In genomic region chr2:167015382-167015718, GRCm38 (mm10) we compare ENCODE assay signal across 7 mouse cellular contexts. TPM values are rescaled to one million over a fixed set of nuclear protein-coding genes. Genes with fewer than 3 reads are reported as not detected.
A peak's percentile ranks its signal among the peaks of the same experiment; 100 is the strongest.
DNase-seq lines count a peak whose midpoint lies in the region; ATAC-seq and TF ChIP-seq lines count a peak whose summit lies in the region.

No protein-coding gene starts in this region.

- no peaks in the 10 kb centered on the region for H3K27me3 ChIP-seq in lung, postnatal 0 days (replicated peaks; ENCODE audit: insufficient read depth, low read length)
- no peaks in the 10 kb centered on the region for H3K27me3 ChIP-seq in limb, embryonic 12.5 days
- H3K27me3 ChIP-seq in stomach, embryonic 15.5 days (replicated peaks): no peaks in the 10 kb centered on the region

- no peak for DNase-seq in lung, postnatal 0 days (ENCODE audit: low spot score)
- no peak for DNase-seq in lung, adult 18-20 months
- DNase-seq in adrenal gland, adult 8-10 months: no peak
- no peak for DNase-seq in ovary, postnatal 10 days (ENCODE audit: low spot score)

- peak overlapping the region; percentile 86 for H3K4me3 ChIP-seq in lung, postnatal 0 days (ENCODE audit: low read depth, low read length)
- peak overlapping the region; percentile 93 for H3K4me3 ChIP-seq in limb, embryonic 12.5 days (replicated peaks)
- H3K4me3 ChIP-seq in stomach, embryonic 15.5 days (replicated peaks): peak overlapping the region; percentile 83

- H3K9ac ChIP-seq in lung, postnatal 0 days (replicated peaks; ENCODE audit: low read depth): peak overlapping the region; percentile 87
- peak overlapping the region; percentile 86 for H3K9ac ChIP-seq in limb, embryonic 12.5 days (replicated peaks)
- peak overlapping the region; percentile 74 for H3K9ac ChIP-seq in stomach, embryonic 15.5 days

- ATAC-seq in lung, postnatal 0 days: peak; percentile 67
- peak; percentile 64 for ATAC-seq in erythroblast, adult 5-6 weeks (replicated peaks; ENCODE audit: low FRiP score, poor library complexity, severe bottlenecking)
- ATAC-seq in limb, embryonic 12.5 days (ENCODE audit: insufficient number of reproducible peaks, insufficient read depth, low FRiP score, low TSS enrichment, low read depth): peak; percentile 21; the same call in 1 of the 2 replicates
- ATAC-seq in stomach, embryonic 15.5 days (ENCODE audit: insufficient read depth, low FRiP score, low read depth): peak; percentile 61; the same call in 1 of the 2 replicates

- peaks cover 11% of the 10 kb centered on the region for H3K36me3 ChIP-seq in lung, postnatal 0 days (ENCODE audit: insufficient read depth, low read length)
- peaks cover 29% of the 10 kb centered on the region for H3K36me3 ChIP-seq in limb, embryonic 12.5 days
- peaks cover 8% of the 10 kb centered on the region for H3K36me3 ChIP-seq in stomach, embryonic 15.5 days

- no peak for TF ChIP-seq EP300 in lung, postnatal 0 days (IDR thresholded peaks at IDR 0.05)

- peaks cover 7% of the 10 kb centered on the region for H3K4me1 ChIP-seq in lung, postnatal 0 days (ENCODE audit: insufficient read depth, low read depth, low read length)
- H3K4me1 ChIP-seq in limb, embryonic 12.5 days (replicated peaks): peaks cover 14% of the 10 kb centered on the region
- H3K4me1 ChIP-seq in stomach, embryonic 15.5 days: peaks cover 13% of the 10 kb centered on the region

- TF ChIP-seq CTCF in lung, postnatal 0 days (IDR thresholded peaks at IDR 0.05): no peak

- peak overlapping the region; percentile 90 for H3K4me2 ChIP-seq in lung, postnatal 0 days (replicated peaks; ENCODE audit: low read depth, low read length)
- peak overlapping the region; percentile 99 for H3K4me2 ChIP-seq in limb, embryonic 12.5 days
- peak overlapping the region; percentile 76 for H3K4me2 ChIP-seq in stomach, embryonic 15.5 days

- H3K27ac ChIP-seq in lung, postnatal 0 days (ENCODE audit: low read length): peak overlapping the region; percentile 68
- peak overlapping the region; percentile 78; the same call in 1 of the 2 replicates for H3K27ac ChIP-seq in limb, embryonic 12.5 days
- peak overlapping the region; percentile 53 for H3K27ac ChIP-seq in stomach, embryonic 15.5 days

- H3K9me3 ChIP-seq in lung, postnatal 0 days (ENCODE audit: low read length): no peaks in the 10 kb centered on the region
- H3K9me3 ChIP-seq in limb, embryonic 12.5 days: no peaks in the 10 kb centered on the region
- no peaks in the 10 kb centered on the region for H3K9me3 ChIP-seq in stomach, embryonic 15.5 days

- 1% methylated on average over 21 of the region's 21 CpGs for WGBS in lung, postnatal 0 days
- 0% methylated on average over 19 of the region's 21 CpGs for WGBS in limb, embryonic 12.5 days
- under 1% methylated on average over 21 of the region's 21 CpGs for WGBS in stomach, embryonic 15.5 days

RNA-seq across cellular contexts. Expression of gene Ddx27, which starts 0.4 kb away (rescaled TPM):
- 21.8 and 21.9 TPM in 2 replicates for polyA plus RNA-seq in lung, postnatal 0 days (2015; fragmentation: Nextera tagmentation; extraction: Ambion mirVana)
- total RNA-seq in erythroblast, adult 5-6 weeks (2015; ENCODE audit: low replicate concordance): 14.2 and 21.5 TPM in 2 replicates
- 21.6 and 32.3 TPM in 2 replicates for total RNA-seq in erythroblast, adult 5-6 weeks (2017; ENCODE audit: low replicate concordance)
- polyA plus RNA-seq in limb, embryonic 12.5 days (2016; fragmentation: Nextera tagmentation; extraction: Ambion mirVana): 62.8 and 65.1 TPM in 2 replicates
- polyA plus RNA-seq in stomach, embryonic 15.5 days (2015; fragmentation: Nextera tagmentation; extraction: Ambion mirVana): 47.4 and 50.4 TPM in 2 replicates
- total RNA-seq in adrenal gland, adult 8-10 months (2022): 10 to 100 TPM; 29.3 to 40.7 (median 34.2) TPM

RNA-seq across cellular contexts. Expression of gene Stau1, which starts 19.3 kb away (rescaled TPM):
- polyA plus RNA-seq in lung, postnatal 0 days (2015; fragmentation: Nextera tagmentation; extraction: Ambion mirVana): 48.3 and 55.0 TPM in 2 replicates
- total RNA-seq in erythroblast, adult 5-6 weeks (2015; ENCODE audit: low replicate concordance): 13.6 and 24.0 TPM in 2 replicates
- 29.5 and 46.3 TPM in 2 replicates for total RNA-seq in erythroblast, adult 5-6 weeks (2017; ENCODE audit: low replicate concordance)
- polyA plus RNA-seq in limb, embryonic 12.5 days (2016; fragmentation: Nextera tagmentation; extraction: Ambion mirVana): 113 and 120 TPM in 2 replicates
- polyA plus RNA-seq in stomach, embryonic 15.5 days (2015; fragmentation: Nextera tagmentation; extraction: Ambion mirVana): 70.6 and 76.9 TPM in 2 replicates
- total RNA-seq in adrenal gland, adult 8-10 months (2022): 10 to 100 TPM; 66.1 to 83.6 (median 74.3) TPM

RNA-seq across cellular contexts. Expression of gene Znfx1, which starts 47.5 kb away (rescaled TPM):
- 9.8 and 9.9 TPM in 2 replicates for polyA plus RNA-seq in lung, postnatal 0 days (2015; fragmentation: Nextera tagmentation; extraction: Ambion mirVana)
- total RNA-seq in erythroblast, adult 5-6 weeks (2015; ENCODE audit: low replicate concordance): 28.6 and 31.9 TPM in 2 replicates
- total RNA-seq in erythroblast, adult 5-6 weeks (2017; ENCODE audit: low replicate concordance): 40.6 and 42.5 TPM in 2 replicates
- polyA plus RNA-seq in limb, embryonic 12.5 days (2016; fragmentation: Nextera tagmentation; extraction: Ambion mirVana): 6.7 and 8.4 TPM in 2 replicates
- 7.9 TPM in 2 replicates for polyA plus RNA-seq in stomach, embryonic 15.5 days (2015; fragmentation: Nextera tagmentation; extraction: Ambion mirVana)
- 10 to 100 TPM; 49.6 to 76.3 (median 64.9) TPM for total RNA-seq in adrenal gland, adult 8-10 months (2022)
